ENCODE assay signal across 24 mouse cellular contexts in the genomic region with DNA sequence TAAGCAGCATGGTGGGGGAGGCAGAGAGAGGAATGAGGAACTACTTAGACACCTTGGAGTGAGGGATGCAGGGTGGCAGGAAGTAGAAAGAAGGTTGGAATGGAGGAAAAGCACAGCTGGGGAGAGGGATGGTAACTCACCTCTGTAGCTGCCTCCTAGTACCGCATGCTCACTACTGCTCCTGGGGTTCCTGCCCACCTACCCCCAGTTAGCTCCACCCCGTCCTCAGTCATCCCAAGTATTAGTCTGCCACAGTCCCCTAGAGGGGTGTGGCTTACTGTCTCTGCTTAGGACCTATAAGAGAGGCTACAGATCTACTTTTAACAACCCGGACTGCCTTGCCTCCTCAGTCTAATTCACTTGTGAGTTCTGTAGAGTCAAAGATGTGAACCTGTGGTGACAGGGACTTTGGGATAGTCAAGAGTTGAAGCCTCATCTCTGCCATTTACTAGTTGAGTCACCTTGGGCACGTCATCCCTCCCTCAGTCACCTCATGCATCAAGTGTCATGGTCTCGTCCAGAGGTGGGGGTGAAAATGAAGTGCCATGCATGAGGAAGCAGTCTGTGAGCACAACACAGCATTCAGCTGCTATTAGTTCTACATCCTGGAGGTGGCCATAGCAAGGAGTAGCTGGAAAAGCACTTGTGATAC. TPM values are rescaled to one million over a fixed set of nuclear protein-coding genes. Genes with fewer than 3 reads are reported as not detected.
DNase-seq lines count a peak whose midpoint lies in the region; ATAC-seq and TF ChIP-seq lines count a peak whose summit lies in the region.
"Had no signal": no experiment of that assay in that cellular context is flagged by ENCODE, and none has a peak within 500 bp of the region (broad histone marks: within the 10 kb centered on the region; RNA-seq: fewer than 3 reads in every experiment).

No protein-coding gene starts in this region.

- no peak for ATAC-seq in lung, postnatal 0 days
- ATAC-seq: activated CD4-positive, CD25-positive, alpha-beta regulatory T cell, adult 4 months; intestine, embryonic 15.5 days had no signal

- peak; percentile 37 for TF ChIP-seq CTCF in lung, postnatal 0 days (IDR thresholded peaks at IDR 0.05)
- TF ChIP-seq CTCF in lung, adult 2 months (IDR thresholded peaks at IDR 0.05; ENCODE audit: insufficient read depth, low read length): no peak
- no peak for TF ChIP-seq CTCF in E14TG2a.4 (conservative IDR thresholded peaks at IDR 0.05; ENCODE audit: low read length)
- TF ChIP-seq CTCF in bone marrow macrophage, adult 2 months (IDR thresholded peaks at IDR 0.05; ENCODE audit: low read depth, low read length): no peak

- H3K36me3 ChIP-seq in lung, postnatal 0 days (ENCODE audit: insufficient read depth, low read length): no peaks in the 10 kb centered on the region
- peaks cover 12% of the 10 kb centered on the region; the same call in 1 of the 2 replicates for H3K36me3 ChIP-seq in E14TG2a.4 (ENCODE audit: insufficient read depth, low read length)
- H3K36me3 ChIP-seq: forebrain, embryonic 12.5 days; intestine, embryonic 15.5 days; kidney, embryonic 15.5 days; stomach, embryonic 15.5 days had no signal

- H3K4me1 ChIP-seq in lung, postnatal 0 days (ENCODE audit: insufficient read depth, low read depth, low read length): 0 out of 2 replicates have a peak, but pooled peaks cover 2% of the 10 kb centered on the region
- peaks cover 8% of the 10 kb centered on the region for H3K4me1 ChIP-seq in lung, adult 2 months (ENCODE audit: control insufficient read depth, insufficient read depth, low read length)
- H3K4me1 ChIP-seq in E14TG2a.4 (replicated peaks; ENCODE audit: low read depth, low read length): peaks cover 66% of the 10 kb centered on the region
- H3K4me1 ChIP-seq in bone marrow macrophage, adult 2 months (ENCODE audit: control insufficient read depth, insufficient read depth, low read length): peaks cover 39% of the 10 kb centered on the region

- no peak for TF ChIP-seq POLR2A in lung, adult 2 months (IDR thresholded peaks at IDR 0.05; ENCODE audit: borderline replicate concordance, extremely low read depth, low read depth, low read length)
- TF ChIP-seq POLR2A in bone marrow macrophage, adult 2 months (IDR thresholded peaks at IDR 0.05; ENCODE audit: borderline replicate concordance, low read depth, low read length): no peak

- H3K27me3 ChIP-seq in lung, postnatal 0 days (replicated peaks; ENCODE audit: insufficient read depth, low read length): no peaks in the 10 kb centered on the region
- no peaks in the 10 kb centered on the region for H3K27me3 ChIP-seq in E14TG2a.4 (ENCODE audit: insufficient read depth, low read length)
- H3K27me3 ChIP-seq: forebrain, embryonic 12.5 days; intestine, embryonic 15.5 days; stomach, embryonic 15.5 days had no signal

- DNase-seq in lung, postnatal 0 days (ENCODE audit: low spot score): peak; percentile 47
- no peak for DNase-seq in lung, adult 2 months
- DNase-seq in A20 (ENCODE audit: low read depth, low spot score): peak; percentile 93
- no peak for DNase-seq in thymus, postnatal 0 days (ENCODE audit: low spot score)
- DNase-seq in kidney, postnatal 10 days: no peak
- DNase-seq: adrenal gland, postnatal 14 days; cerebellum, adult 18-20 months; cerebellum, postnatal 36 days; gastrocnemius, postnatal 10 days; heart, adult 18-20 months; heart, postnatal 36 days; lung, embryonic 14.5 days had no signal

- no peak for TF ChIP-seq EP300 in lung, postnatal 0 days (IDR thresholded peaks at IDR 0.05)

- no peaks in the 10 kb centered on the region for H3K9me3 ChIP-seq in lung, postnatal 0 days (ENCODE audit: low read length)
- no peaks in the 10 kb centered on the region for H3K9me3 ChIP-seq in E14TG2a.4 (ENCODE audit: low read length)
- H3K9me3 ChIP-seq: forebrain, embryonic 12.5 days; intestine, embryonic 15.5 days; kidney, embryonic 15.5 days; stomach, embryonic 15.5 days had no signal

- WGBS in lung, postnatal 0 days: 23% methylated on average over 5 of the region's 5 CpGs
- WGBS in lung, adult 2 months: 37% methylated on average over 5 of the region's 5 CpGs

- H3K4me3 ChIP-seq in lung, postnatal 0 days (ENCODE audit: low read depth, low read length): no peak overlapping the region
- H3K4me3 ChIP-seq in lung, adult 2 months (replicated peaks; ENCODE audit: extremely low read depth, low read depth, low read length): no peak overlapping the region
- H3K4me3 ChIP-seq in E14TG2a.4 (replicated peaks; ENCODE audit: low read length): peak overlapping the region; percentile 37; the same call in 1 of the 2 replicates
- H3K4me3 ChIP-seq in bone marrow macrophage, adult 2 months (ENCODE audit: insufficient read depth, low read length): no peak overlapping the region
- H3K4me3 ChIP-seq: forebrain, embryonic 12.5 days; intestine, embryonic 15.5 days; kidney, embryonic 15.5 days; stomach, embryonic 15.5 days had no signal

- H3K4me2 ChIP-seq in lung, postnatal 0 days (replicated peaks; ENCODE audit: low read depth, low read length): no peak overlapping the region
- H3K4me2 ChIP-seq: forebrain, embryonic 12.5 days; hindbrain, embryonic 14.5 days; intestine, embryonic 15.5 days; kidney, embryonic 15.5 days; liver, embryonic 11.5 days; lung, embryonic 14.5 days; stomach, embryonic 15.5 days had no signal

- peak overlapping the region; percentile 47 for H3K27ac ChIP-seq in lung, postnatal 0 days (ENCODE audit: low read length)
- H3K27ac ChIP-seq in bone marrow macrophage, adult 2 months (ENCODE audit: insufficient read depth, low read depth, low read length): peak overlapping the region; percentile 30
- H3K27ac ChIP-seq: forebrain, embryonic 12.5 days; hindbrain, embryonic 14.5 days; intestine, embryonic 15.5 days; kidney, embryonic 15.5 days; stomach, embryonic 15.5 days had no signal

- H3K9ac ChIP-seq in lung, postnatal 0 days (replicated peaks; ENCODE audit: low read depth): no peak overlapping the region
- H3K9ac ChIP-seq: forebrain, embryonic 12.5 days; hindbrain, embryonic 14.5 days; intestine, embryonic 15.5 days; kidney, embryonic 15.5 days; lung, embryonic 14.5 days; stomach, embryonic 15.5 days had no signal

RNA-seq across cellular contexts. Expression of a gene that starts 4.4 kb away (rescaled TPM):
- polyA plus RNA-seq in lung, postnatal 0 days (2015; fragmentation: Nextera tagmentation; extraction: Ambion mirVana): 6.8 and 6.9 TPM in 2 replicates
- 49.9 and 58.6 TPM in 2 replicates for polyA plus RNA-seq in lung, adult 2 months (2012; rRNA removed)
- 36.2 and 38.4 TPM in 2 replicates for polyA plus RNA-seq in bone marrow macrophage, adult 2 months (2012; ENCODE audit: insufficient read depth, insufficient read length, missing spikeins)
- 7.2 and 9.3 TPM in 2 replicates for polyA plus RNA-seq in thymus, postnatal 0 days (2015; fragmentation: Nextera tagmentation; extraction: Ambion mirVana)

RNA-seq across cellular contexts. Expression of a gene that starts 5.8 kb away (rescaled TPM):
- polyA plus RNA-seq in lung, postnatal 0 days (2015; fragmentation: Nextera tagmentation; extraction: Ambion mirVana): 3.0 and 3.9 TPM in 2 replicates
- 5.1 and 5.7 TPM in 2 replicates for polyA plus RNA-seq in lung, adult 2 months (2012; rRNA removed)
- polyA plus RNA-seq in bone marrow macrophage, adult 2 months (2012; ENCODE audit: insufficient read depth, insufficient read length, missing spikeins): 0.45 TPM in 1 of 2 replicates, not detected in the other
- polyA plus RNA-seq in thymus, postnatal 0 days (2015; fragmentation: Nextera tagmentation; extraction: Ambion mirVana): 0.31 and 0.32 TPM in 2 replicates
- polyA plus RNA-seq: frontal cortex, adult 2 months; limb, embryonic 11.5 days; neural tube, embryonic 11.5 days had no signal

RNA-seq across cellular contexts. Expression of a gene that starts 19.7 kb away (rescaled TPM):
- 11.2 and 11.8 TPM in 2 replicates for polyA plus RNA-seq in lung, postnatal 0 days (2015; fragmentation: Nextera tagmentation; extraction: Ambion mirVana)
- 8.5 and 8.6 TPM in 2 replicates for polyA plus RNA-seq in lung, adult 2 months (2012; rRNA removed)
- not detected in 2 replicates for polyA plus RNA-seq in bone marrow macrophage, adult 2 months (2012; ENCODE audit: insufficient read depth, insufficient read length, missing spikeins)
- 0.75 and 0.90 TPM in 2 replicates for polyA plus RNA-seq in thymus, postnatal 0 days (2015; fragmentation: Nextera tagmentation; extraction: Ambion mirVana)

RNA-seq across cellular contexts. Expression of a gene that starts 27.7 kb away (rescaled TPM):
- polyA plus RNA-seq in lung, postnatal 0 days (2015; fragmentation: Nextera tagmentation; extraction: Ambion mirVana): 1.2 and 3.2 TPM in 2 replicates
- 9.6 and 12.0 TPM in 2 replicates for polyA plus RNA-seq in lung, adult 2 months (2012; rRNA removed)
- polyA plus RNA-seq in bone marrow macrophage, adult 2 months (2012; ENCODE audit: insufficient read depth, insufficient read length, missing spikeins): 1.3 and 2.1 TPM in 2 replicates
- polyA plus RNA-seq in thymus, postnatal 0 days (2015; fragmentation: Nextera tagmentation; extraction: Ambion mirVana): 4.0 and 7.8 TPM in 2 replicates

RNA-seq across cellular contexts. Expression of a gene that starts 29.5 kb away (rescaled TPM):
- 173 and 184 TPM in 2 replicates for polyA plus RNA-seq in lung, postnatal 0 days (2015; fragmentation: Nextera tagmentation; extraction: Ambion mirVana)
- polyA plus RNA-seq in lung, adult 2 months (2012; rRNA removed): 92.5 and 133 TPM in 2 replicates
- 204 and 236 TPM in 2 replicates for polyA plus RNA-seq in bone marrow macrophage, adult 2 months (2012; ENCODE audit: insufficient read depth, insufficient read length, missing spikeins)
- 203 and 204 TPM in 2 replicates for polyA plus RNA-seq in thymus, postnatal 0 days (2015; fragmentation: Nextera tagmentation; extraction: Ambion mirVana)

Comparison
In these comparisons a context has a peak if more than half of its experiments do, and no peak if none do; other contexts are left out.
1. DNase-seq: peak in lung, postnatal 0 days (single experiment) and A20 (single experiment); none in lung, adult 2 months (single experiment), thymus, postnatal 0 days (single experiment) and kidney, postnatal 10 days (single experiment).